Mouse (Mus musculus): ENCODE measurements around the gene Mrpl27. TPM values are rescaled to one million over a fixed set of nuclear protein-coding genes. Genes with fewer than 3 reads are reported as not detected.
"Not testable (repeated sequence)": the region's sequence is repeated elsewhere in the genome, so short reads cannot be mapped to it uniquely, and the experiment has no call there.

The Mrpl27 gene
- polyA plus RNA-seq, 1 experiment from 2014 or later, result 128 TPM

- H3K27me3 ChIP-seq (replicated peaks), result no peaks in the 10 kb centered on the region
- WGBS, result 13% methylated on average over 26 of the region's 26 CpGs
- no peaks in the 10 kb centered on the region for H3K9me3 ChIP-seq
- H3K27ac ChIP-seq (replicated peaks), result peak overlapping the region; percentile 58
- H3K36me3 ChIP-seq, result peaks cover 37% of the 10 kb centered on the region
- 0 out of 2 replicates have a peak, but pooled peaks have one; percentile 15 for ATAC-seq (ENCODE audit: extremely low read depth, insufficient number of reproducible peaks, low FRiP score, low TSS enrichment)
- peak overlapping the region; percentile 91 for H3K4me2 ChIP-seq
- H3K4me3 ChIP-seq, result peak overlapping the region; percentile 73
- H3K4me1 ChIP-seq, result peaks cover 13% of the 10 kb centered on the region
- H3K9ac ChIP-seq, result peak overlapping the region; percentile 88
Measured at GRCm38 (mm10) chr11:94630199-94631011, 23.2 kb upstream of the Mrpl27 start.

- WGBS, result 93% methylated on average over 5 of the region's 5 CpGs
Measured at GRCm38 (mm10) chr11:94631969-94632368, 21.6 kb upstream of the Mrpl27 start.

DNA sequence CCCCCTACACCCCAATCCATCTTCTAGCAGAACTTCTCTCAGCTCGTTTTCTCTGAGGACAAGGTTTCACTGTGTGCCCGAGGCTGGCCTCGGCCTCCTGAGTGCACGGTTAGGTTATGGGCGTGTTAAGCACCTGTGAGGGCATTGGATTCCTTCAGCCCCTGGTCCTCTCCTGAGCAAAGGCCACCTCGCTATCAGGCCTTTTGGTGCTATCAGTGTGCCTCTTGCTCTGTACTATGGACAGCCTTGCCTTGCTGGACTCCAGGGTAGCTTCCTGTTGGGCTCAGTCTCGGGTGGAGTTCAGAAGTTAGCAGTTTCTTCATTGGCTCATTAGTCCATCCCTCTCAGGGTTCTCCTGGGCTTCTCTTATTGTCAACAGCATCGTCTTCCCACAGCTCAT, 20.6 kb upstream of the Mrpl27 start:
- H3K9ac ChIP-seq, result no peak overlapping the region
- 84% methylated on average over 8 of the region's 8 CpGs for WGBS
- peaks cover 63% of the 10 kb centered on the region for H3K36me3 ChIP-seq
- H3K9me3 ChIP-seq, result no peaks in the 10 kb centered on the region
- H3K27me3 ChIP-seq (replicated peaks), result no peaks in the 10 kb centered on the region
- ATAC-seq (ENCODE audit: extremely low read depth, insufficient number of reproducible peaks, low FRiP score, low TSS enrichment), result no peak
- no peak overlapping the region for H3K4me2 ChIP-seq
- H3K4me3 ChIP-seq, result no peak overlapping the region
- H3K27ac ChIP-seq (replicated peaks), result no peak overlapping the region
- peaks cover 13% of the 10 kb centered on the region for H3K4me1 ChIP-seq

More at GRCm38 (mm10) chr11:94631969-94632368, 21.6 kb upstream of the Mrpl27 start:
- Histone ChIP-seq H3K4me1 (peaks cover 13% of the 10 kb centered on the region), H3K4me3 (no peak overlapping the region), H3K9me3 (no peaks in the 10 kb centered on the region), H3K27me3 (replicated peaks) (no peaks in the 10 kb centered on the region), H3K9ac (no peak overlapping the region), H3K27ac (replicated peaks) (no peak overlapping the region), H3K4me2 (no peak overlapping the region), H3K36me3 (peaks cover 53% of the 10 kb centered on the region)
- no peak for ATAC-seq (ENCODE audit: extremely low read depth, insufficient number of reproducible peaks, low FRiP score, low TSS enrichment)

- no peak overlapping the region for H3K4me3 ChIP-seq
- H3K4me2 ChIP-seq, result no peak overlapping the region
- H3K4me1 ChIP-seq, result peaks cover 13% of the 10 kb centered on the region
- H3K36me3 ChIP-seq, result peaks cover 77% of the 10 kb centered on the region
- no peak overlapping the region for H3K9ac ChIP-seq
- 84% methylated on average over 5 of the region's 5 CpGs for WGBS
- no peak overlapping the region for H3K27ac ChIP-seq (replicated peaks)
- no peaks in the 10 kb centered on the region for H3K27me3 ChIP-seq (replicated peaks)
- no peak for ATAC-seq (ENCODE audit: extremely low read depth, insufficient number of reproducible peaks, low FRiP score, low TSS enrichment)
- no peaks in the 10 kb centered on the region for H3K9me3 ChIP-seq
Measured at GRCm38 (mm10) chr11:94634431-94634830, 19.1 kb upstream of the Mrpl27 start.

GRCm38 (mm10) chr11:94644461-94645219, 8.9 kb upstream of the Mrpl27 start:
- Histone ChIP-seq H3K9ac (no peak overlapping the region), H3K4me1 (no peaks in the 10 kb centered on the region), H3K4me2 (no peak overlapping the region), H3K36me3 (peaks cover 91% of the 10 kb centered on the region), H3K9me3 (no peaks in the 10 kb centered on the region), H3K27ac (replicated peaks) (no peak overlapping the region), H3K4me3 (no peak overlapping the region), H3K27me3 (replicated peaks) (no peaks in the 10 kb centered on the region)
- ATAC-seq (ENCODE audit: extremely low read depth, insufficient number of reproducible peaks, low FRiP score, low TSS enrichment), result no peak
- 87% methylated on average over 8 of the region's 8 CpGs for WGBS

- 95% methylated on average over 4 of the region's 4 CpGs for WGBS
- no peaks in the 10 kb centered on the region for H3K27me3 ChIP-seq (replicated peaks)
- ATAC-seq (ENCODE audit: extremely low read depth, insufficient number of reproducible peaks, low FRiP score, low TSS enrichment), result no peak
- no peak overlapping the region for H3K9ac ChIP-seq
- H3K4me2 ChIP-seq, result no peak overlapping the region
- H3K4me1 ChIP-seq, result no peaks in the 10 kb centered on the region
- peaks cover 85% of the 10 kb centered on the region for H3K36me3 ChIP-seq
- no peak overlapping the region for H3K27ac ChIP-seq (replicated peaks)
- H3K9me3 ChIP-seq, result no peaks in the 10 kb centered on the region
- H3K4me3 ChIP-seq, result no peak overlapping the region
Measured at GRCm38 (mm10) chr11:94646457-94646856, 7.1 kb upstream of the Mrpl27 start.

DNA sequence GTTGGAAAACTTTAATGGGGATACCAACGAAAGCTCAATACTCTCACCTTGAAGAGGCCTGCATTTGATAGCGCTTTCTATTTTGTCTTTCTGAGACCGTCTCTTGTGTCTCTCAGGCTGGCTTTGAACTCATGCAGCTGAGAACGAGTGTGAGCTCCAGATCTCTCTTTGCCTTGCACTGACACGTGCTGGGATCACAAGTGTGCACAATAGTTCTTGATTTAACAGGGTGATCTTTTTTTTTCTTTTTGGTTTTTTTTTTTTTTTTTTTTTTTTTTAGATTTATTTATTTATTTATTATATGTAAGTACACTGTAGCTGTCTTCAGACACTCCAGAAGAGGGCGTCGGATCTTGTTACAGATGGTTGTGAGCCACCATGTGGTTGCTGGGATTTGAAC, 2.3 kb upstream of the Mrpl27 start:
- not testable (repeated sequence) for H3K27ac ChIP-seq (replicated peaks); H3K9me3 ChIP-seq; ATAC-seq (ENCODE audit: extremely low read depth, insufficient number of reproducible peaks, low FRiP score, low TSS enrichment); H3K27me3 ChIP-seq (replicated peaks); H3K4me3 ChIP-seq; H3K4me2 ChIP-seq; H3K9ac ChIP-seq
- Histone ChIP-seq H3K4me1 (peaks cover 14% of the 10 kb centered on the region), H3K36me3 (peaks cover 38% of the 10 kb centered on the region)
- 92% methylated on average over 5 of the region's 7 CpGs for WGBS

DNA sequence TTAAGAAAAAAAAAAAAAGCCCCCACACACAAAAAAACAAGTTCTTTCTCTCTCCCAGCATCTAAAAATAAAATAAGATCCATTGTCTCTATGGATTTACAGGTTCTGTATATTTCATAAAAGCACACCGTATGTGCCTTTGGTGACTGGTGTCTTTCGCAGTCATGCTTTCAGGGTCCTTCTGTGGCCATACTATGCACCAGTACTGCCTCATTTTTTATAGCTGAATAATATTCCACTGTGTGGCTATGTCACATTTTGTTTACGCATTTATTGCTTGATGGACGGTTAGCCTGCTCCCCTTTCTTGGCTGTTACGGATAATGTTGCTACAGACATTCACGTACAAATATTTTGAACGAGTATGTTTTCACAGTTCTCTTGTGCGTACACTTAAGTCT, 594 bp upstream of the Mrpl27 start:
- Histone ChIP-seq H3K27me3 (replicated peaks) (no peaks in the 10 kb centered on the region), H3K4me3 (peak overlapping the region; percentile 75), H3K9me3 (no peaks in the 10 kb centered on the region), H3K27ac (replicated peaks) (no peak overlapping the region), H3K4me1 (peaks cover 14% of the 10 kb centered on the region), H3K4me2 (peak overlapping the region; percentile 84), H3K36me3 (peaks cover 38% of the 10 kb centered on the region), H3K9ac (peak overlapping the region; percentile 83)
- no peak for ATAC-seq (ENCODE audit: extremely low read depth, insufficient number of reproducible peaks, low FRiP score, low TSS enrichment)
- 46% methylated on average over 8 of the region's 8 CpGs for WGBS

DNA sequence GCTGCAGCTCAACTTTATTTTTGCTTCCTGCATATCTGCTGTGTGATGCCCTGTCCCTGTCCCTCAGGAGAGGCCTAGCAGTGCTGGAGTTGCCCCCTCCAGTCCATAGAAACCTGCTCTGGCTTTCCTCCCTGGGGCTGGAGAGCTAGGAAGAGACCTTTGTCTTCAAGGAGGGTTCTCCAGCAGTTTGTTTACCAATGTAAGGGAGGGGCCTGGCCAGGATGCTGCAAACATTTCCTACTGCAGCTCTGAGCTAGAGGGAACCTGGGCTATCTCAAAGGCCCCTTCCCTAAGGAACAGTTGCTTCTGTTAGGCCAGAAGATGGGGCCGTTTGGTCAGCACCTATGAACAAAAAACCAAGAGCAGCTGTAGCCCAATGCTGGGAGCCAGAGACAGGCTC, 7.8 kb downstream of the Mrpl27 start:
- peaks cover 94% of the 10 kb centered on the region for H3K36me3 ChIP-seq
- no peak overlapping the region for H3K9ac ChIP-seq

GRCm38 (mm10) chr11:94665281-94665680, 11.7 kb downstream of the Mrpl27 start:
- peaks cover 95% of the 10 kb centered on the region for H3K36me3 ChIP-seq
- H3K27ac ChIP-seq (replicated peaks), result no peak overlapping the region
- ATAC-seq (ENCODE audit: extremely low read depth, insufficient number of reproducible peaks, low FRiP score, low TSS enrichment), result no peak
- H3K9me3 ChIP-seq, result no peaks in the 10 kb centered on the region
- H3K4me2 ChIP-seq, result no peak overlapping the region
- no peaks in the 10 kb centered on the region for H3K4me1 ChIP-seq
- no peak overlapping the region for H3K4me3 ChIP-seq
- H3K9ac ChIP-seq, result no peak overlapping the region
- H3K27me3 ChIP-seq (replicated peaks), result no peaks in the 10 kb centered on the region
- 86% methylated on average over 6 of the region's 6 CpGs for WGBS

More for the DNA sequence above, 7.8 kb downstream of the Mrpl27 start:
- no peaks in the 10 kb centered on the region for H3K9me3 ChIP-seq
- no peaks in the 10 kb centered on the region for H3K27me3 ChIP-seq (replicated peaks)
- H3K27ac ChIP-seq (replicated peaks), result no peak overlapping the region
- no peak for ATAC-seq (ENCODE audit: extremely low read depth, insufficient number of reproducible peaks, low FRiP score, low TSS enrichment)
- H3K4me1 ChIP-seq, result no peaks in the 10 kb centered on the region
- H3K4me2 ChIP-seq, result no peak overlapping the region
- 48% methylated on average over 1 of the region's 1 CpGs for WGBS
- H3K4me3 ChIP-seq, result no peak overlapping the region

DNA sequence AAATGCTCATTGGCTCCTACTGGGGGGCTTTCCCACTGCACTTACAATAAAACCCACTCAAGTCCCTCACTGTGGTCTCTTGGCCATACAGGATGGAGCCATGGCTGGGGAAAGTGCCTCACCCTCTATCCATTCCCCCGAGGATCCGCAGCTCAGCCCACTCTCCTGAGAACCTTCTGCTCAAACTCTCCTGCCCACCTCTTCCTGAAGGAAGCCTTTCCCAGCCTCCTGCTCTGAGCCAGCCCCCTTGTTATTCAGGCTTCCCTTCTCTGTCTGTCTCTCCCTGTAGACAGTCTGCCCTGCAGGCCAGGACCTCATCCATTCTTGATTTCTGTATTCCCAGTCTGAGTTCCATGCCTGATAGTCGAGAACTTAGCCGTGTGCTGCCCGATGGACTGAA, 21.4 kb downstream of the Mrpl27 start:
- H3K4me1 ChIP-seq, result peaks cover 30% of the 10 kb centered on the region
- H3K4me2 ChIP-seq, result no peak overlapping the region; the same call in 1 of the 2 replicates
- H3K9me3 ChIP-seq, result no peaks in the 10 kb centered on the region
- peaks cover 10% of the 10 kb centered on the region for H3K36me3 ChIP-seq
- WGBS, result 81% methylated on average over 5 of the region's 5 CpGs
- no peak overlapping the region for H3K4me3 ChIP-seq
- no peak overlapping the region for H3K9ac ChIP-seq
- no peak overlapping the region for H3K27ac ChIP-seq (replicated peaks)
- no peaks in the 10 kb centered on the region for H3K27me3 ChIP-seq (replicated peaks)
- ATAC-seq (ENCODE audit: extremely low read depth, insufficient number of reproducible peaks, low FRiP score, low TSS enrichment), result no peak
